Mouse (Mus musculus) neural tube, embryonic 10.5 days (tissue): ENCODE results near the gene Apon.
"Not testable (repeated sequence)": the region's sequence is repeated elsewhere in the genome, so short reads cannot be mapped to it uniquely, and the experiment has no call there.

ENCODE experiments used
- DNase-seq: peaks from one replicate; pipeline ENCODE4 v3.0.0-alpha.2; 2017; ENCODE audit warnings: low spot score; ENCODE audit errors: extremely low spot score

Gene Apon

DNA sequence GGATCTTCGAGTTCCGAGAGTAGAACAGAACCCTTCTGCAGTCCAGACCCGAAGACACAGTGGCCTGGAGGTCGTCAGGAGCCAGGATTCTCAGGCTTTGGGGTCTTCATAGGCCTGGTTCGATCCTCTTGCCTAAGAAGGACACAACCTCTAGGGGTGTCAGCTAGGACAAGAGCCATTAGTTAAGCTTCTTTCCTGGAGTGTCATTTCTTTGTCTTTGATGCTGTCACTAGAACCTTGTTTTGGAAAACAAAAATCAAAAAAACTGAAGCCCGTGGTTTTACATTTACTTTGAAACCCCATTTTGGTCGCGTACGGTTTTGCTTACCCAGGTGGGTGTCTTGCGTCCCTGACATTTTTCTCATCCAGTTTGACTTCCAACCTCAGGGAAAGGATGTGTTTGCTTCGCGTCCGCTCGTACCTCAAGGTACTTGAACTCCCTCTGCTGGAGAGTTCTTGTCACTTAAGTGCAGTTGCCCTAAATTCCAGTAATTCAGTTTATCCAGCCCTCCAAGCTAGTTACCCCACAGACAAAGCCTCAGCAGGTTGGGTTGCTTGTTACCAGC lies 21.4 kb upstream of the Apon start:
- peak; percentile 60 for DNase-seq

GRCm38 (mm10) chr10:128236321-128236720 lies 17.6 kb upstream of the Apon start:
- DNase-seq = no peak

GRCm38 (mm10) chr10:128237807-128238480 lies 16.0 kb upstream of the Apon start:
- no peak for DNase-seq

DNA sequence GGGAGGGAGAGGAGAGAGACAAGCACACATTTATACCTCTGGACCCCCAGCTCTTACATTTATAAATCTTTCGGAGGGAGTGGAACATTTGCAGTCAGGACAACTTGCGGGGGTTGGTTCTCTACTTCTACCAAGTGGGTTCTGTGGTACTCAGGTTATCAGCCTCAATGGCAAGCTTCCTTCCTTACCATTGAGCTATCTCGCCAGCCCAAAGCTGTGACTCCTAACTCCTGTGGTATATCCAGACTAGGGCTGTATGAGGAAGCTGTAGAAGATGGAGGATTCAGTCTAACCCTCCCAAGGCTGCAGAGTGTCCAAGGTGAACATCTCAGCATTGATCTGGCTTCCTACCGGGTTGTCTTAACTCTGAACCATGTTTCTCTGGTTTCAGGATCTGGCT lies 14.8 kb upstream of the Apon start:
- no peak for DNase-seq

GRCm38 (mm10) chr10:128240131-128240530 lies 13.8 kb upstream of the Apon start:
- no peak for DNase-seq

- DNase-seq = no peak
These were observed 10.6 kb upstream of the Apon start for GRCm38 (mm10) chr10:128243252-128243651.

- no peak for DNase-seq
These were observed 9.8 kb upstream of the Apon start for GRCm38 (mm10) chr10:128244121-128244520.

DNA sequence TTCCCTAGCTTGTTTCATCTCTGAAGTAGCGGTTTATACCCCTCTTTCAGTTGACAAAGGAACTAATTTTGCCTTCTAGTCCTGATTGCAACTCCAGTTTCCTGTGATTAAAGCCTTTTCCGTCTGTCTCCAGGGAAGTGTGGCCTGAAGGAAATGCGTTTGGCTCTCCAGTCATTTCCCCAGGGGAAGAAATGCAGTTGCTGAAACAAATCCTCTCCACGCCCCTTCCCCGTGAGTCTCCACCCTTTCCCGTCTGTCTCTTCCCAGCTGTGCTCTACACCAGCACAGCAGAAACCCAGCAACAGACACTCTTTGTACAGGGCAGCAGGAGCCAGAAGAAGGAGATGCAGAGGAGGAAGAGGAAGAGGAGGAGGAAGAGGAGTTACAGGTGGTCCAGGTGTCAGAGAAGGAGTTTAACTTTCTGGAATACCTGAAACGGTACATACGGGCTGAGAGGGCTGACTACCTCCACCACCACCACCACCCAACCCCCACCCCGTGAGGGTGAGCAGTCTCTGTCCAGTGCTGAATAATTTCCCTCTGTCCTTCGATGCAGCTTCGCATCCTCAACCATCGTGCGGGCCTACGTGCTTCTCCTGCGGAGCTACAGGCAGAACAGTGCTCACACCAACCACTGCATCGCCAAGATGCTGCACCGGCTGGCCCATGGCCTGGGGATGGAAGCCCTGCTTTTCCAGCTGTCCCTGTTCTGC lies 6.7 kb upstream of the Apon start:
- no peak for DNase-seq

DNA sequence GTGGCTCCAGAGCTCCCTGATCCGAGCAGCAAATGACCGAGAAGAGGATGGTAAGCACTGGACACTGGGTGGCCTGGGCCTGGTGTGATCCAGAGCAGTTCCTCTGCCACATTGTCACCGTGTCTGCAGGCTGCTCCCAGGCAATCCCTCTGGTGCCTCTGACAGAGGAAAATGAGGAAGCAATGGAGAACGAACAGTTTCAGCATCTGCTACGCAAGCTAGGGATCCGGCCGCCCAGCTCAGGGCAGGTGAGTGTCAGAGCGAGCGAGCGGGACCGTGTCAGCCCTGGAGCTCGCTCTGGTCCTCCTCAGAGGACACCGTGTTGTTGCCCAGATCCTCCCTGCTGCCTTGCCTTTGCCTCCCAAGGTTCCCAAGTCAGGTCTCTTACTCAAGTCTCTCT lies 3.3 kb upstream of the Apon start:
- DNase-seq = no peak

DNA sequence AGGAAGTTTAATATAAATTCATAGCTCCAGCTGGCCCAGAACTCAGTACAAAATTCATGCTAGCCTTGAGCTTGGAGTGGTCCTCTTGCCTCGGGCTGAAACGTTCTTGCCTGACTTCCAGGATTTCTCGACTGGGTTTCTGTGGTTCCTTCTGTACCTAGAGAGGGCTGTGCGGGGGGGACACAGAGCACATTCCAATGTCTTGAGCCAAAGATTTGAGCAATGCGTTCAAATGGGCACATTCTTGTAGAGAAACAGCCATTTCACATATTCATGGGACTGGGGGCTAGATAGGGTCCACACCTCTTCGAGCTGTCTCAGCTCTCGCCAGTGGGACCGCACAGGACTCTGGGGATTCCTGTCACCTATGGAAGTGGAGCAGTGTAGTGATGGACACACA lies 2.0 kb downstream of the Apon start:
- DNase-seq = no peak

DNA sequence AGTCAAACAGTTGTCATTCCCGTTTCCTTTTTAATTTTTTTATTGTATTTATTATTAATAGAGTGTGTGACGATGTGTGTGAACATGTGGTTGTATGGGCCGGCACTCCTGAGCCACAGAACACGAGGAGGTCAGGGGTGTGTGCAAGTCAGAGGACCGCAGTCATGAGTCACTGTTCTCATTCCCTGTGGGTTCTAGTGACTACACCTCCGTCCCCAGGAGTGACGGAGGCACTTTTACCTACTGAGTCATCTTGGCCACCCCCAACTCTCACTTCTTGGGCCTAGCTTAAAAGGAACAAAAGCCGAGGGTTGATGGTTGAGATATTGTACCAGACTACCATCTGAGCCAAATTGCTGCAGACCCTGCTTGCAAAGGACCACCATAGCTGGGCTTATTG lies 2.4 kb downstream of the Apon start:
- DNase-seq = no peak

- DNase-seq = no peak
These were observed 5.1 kb downstream of the Apon start for GRCm38 (mm10) chr10:128258953-128259352.

DNA sequence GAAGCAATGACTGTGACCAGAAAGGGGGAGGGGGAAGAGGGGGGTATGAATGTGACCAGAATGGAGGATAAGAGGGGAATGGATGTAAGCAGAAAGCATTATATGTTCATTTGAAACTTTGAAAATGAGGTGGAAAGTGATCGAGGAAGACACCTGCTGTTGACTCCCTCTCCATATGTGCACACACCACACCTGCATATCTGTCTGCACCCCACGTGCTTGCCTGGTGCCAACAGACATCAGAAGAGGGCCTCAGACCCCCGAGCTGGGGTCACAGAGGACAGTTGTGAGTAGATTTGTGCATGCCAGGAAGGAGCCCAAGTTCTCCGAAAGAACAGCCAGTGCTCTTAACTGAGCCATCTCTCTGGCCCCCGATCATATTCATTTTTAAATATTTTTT lies 6.0 kb downstream of the Apon start:
- DNase-seq = no peak

- DNase-seq = not testable (repeated sequence)
These were observed 6.5 kb downstream of the Apon start for GRCm38 (mm10) chr10:128260376-128260775.

- no peak for DNase-seq
These were observed 8.4 kb downstream of the Apon start for GRCm38 (mm10) chr10:128262300-128262699.

GRCm38 (mm10) chr10:128263393-128264310 lies 9.8 kb downstream of the Apon start:
- DNase-seq = no peak

- DNase-seq = no peak
These were observed 14.5 kb downstream of the Apon start, which contains the start of gene Apof for GRCm38 (mm10) chr10:128268371-128268770. Apof (plus strand) TSS chr10:128268671.

- DNase-seq = no peak
These were observed 15.5 kb downstream of the Apon start for GRCm38 (mm10) chr10:128269206-128269910.

DNA sequence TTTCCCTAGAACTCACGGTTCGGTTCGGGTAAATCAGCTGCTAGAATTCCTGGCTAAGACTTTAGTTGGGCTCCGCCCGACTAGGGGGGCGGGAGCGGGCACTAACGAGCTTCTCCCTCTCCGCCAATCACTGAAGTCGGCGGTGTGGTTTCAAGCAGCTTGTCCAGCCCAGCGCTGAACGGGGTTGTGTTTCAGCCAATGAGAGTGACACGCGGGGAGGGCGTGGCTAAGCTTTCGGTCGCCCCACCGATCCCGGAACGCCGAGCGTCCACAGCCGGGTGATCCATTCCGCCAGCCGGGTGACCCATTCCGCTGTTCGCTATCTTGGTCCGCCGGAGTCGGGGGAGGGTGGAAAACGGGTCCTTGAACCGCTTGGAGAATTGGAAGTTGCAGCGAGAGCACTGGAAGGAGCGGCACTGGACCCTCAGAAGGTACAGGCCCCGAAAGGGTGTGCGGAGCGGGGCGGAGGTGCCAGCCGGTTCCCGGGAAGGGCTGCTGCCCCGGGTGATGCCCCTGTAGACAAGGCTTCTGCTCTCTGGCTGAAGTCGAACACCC lies 16.5 kb downstream of the Apon start, which contains the start of gene Stat2:
Stat2 (plus strand) TSS at position 273 of the 555 bp plus-strand sequence.
- peak; percentile 94 for DNase-seq

DNA sequence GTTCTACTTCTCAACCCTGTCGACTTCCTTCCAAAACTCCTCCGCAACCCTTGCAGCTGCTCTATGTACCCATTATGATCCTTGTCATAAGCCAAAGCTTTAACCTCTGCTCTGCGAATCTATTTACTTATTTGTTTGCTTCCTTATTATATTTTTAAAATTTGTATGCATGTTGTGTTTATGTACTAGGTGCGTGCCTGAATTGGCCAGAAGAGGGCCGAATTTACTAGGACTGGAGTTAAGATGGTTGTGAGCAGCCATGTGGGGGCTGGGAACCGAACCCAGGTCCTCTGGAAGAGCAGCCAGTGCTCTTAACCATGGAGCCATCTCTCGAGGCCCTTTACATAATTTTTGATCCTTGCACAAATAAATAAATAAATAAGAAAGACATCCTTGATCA lies 17.0 kb downstream of the Apon start:
- DNase-seq = no peak

- no peak for DNase-seq
These were observed 18.0 kb downstream of the Apon start for GRCm38 (mm10) chr10:128271883-128272282.
